Mouse (Mus musculus) right cerebral cortex, postnatal 36 days (tissue): ENCODE results near the gene Cth.

ENCODE experiments used
- DNase-seq, 2 experiments: peaks; one replicate each; pipeline ENCODE4 v3.0.0; 2022; ENCODE audit warnings: low spot score in 2 of 2, mixed read lengths in 1 of 2

The Cth gene

GRCm38 (mm10) chr3:157912155-157912554, 12.7 kb downstream of the Cth start:
- DNase-seq = no peak

- no peak for DNase-seq
These were observed 14.6 kb downstream of the Cth start for GRCm38 (mm10) chr3:157910262-157910661.

- DNase-seq = no peak
These were observed 16.7 kb downstream of the Cth start for GRCm38 (mm10) chr3:157908166-157908565.

- no peak for DNase-seq
These were observed 23.2 kb downstream of the Cth start for GRCm38 (mm10) chr3:157901721-157902120.

- no peak for DNase-seq
These were observed 24.9 kb downstream of the Cth start for GRCm38 (mm10) chr3:157899986-157900385.

- DNase-seq = no peak
These were observed 27.2 kb downstream of the Cth start for GRCm38 (mm10) chr3:157897645-157898044.

- no peak for DNase-seq
These were observed 33.1 kb downstream of the Cth start for GRCm38 (mm10) chr3:157891819-157892218.

- DNase-seq = peak; percentile 4 to 8
These were observed 40.7 kb downstream of the Cth start for GRCm38 (mm10) chr3:157884081-157884643.

GRCm38 (mm10) chr3:157883085-157883484, 41.8 kb downstream of the Cth start:
- no peak for DNase-seq

- DNase-seq = no peak
These were observed 42.9 kb downstream of the Cth start for GRCm38 (mm10) chr3:157881992-157882391.

GRCm38 (mm10) chr3:157880983-157881382, 43.9 kb downstream of the Cth start:
- DNase-seq = no peak

GRCm38 (mm10) chr3:157877847-157878246, 47.0 kb downstream of the Cth start:
- no peak for DNase-seq

GRCm38 (mm10) chr3:157876439-157877156, 48.3 kb downstream of the Cth start:
- DNase-seq = peak; percentile 25 to 26

- DNase-seq = no peak
These were observed 52.0 kb downstream of the Cth start for GRCm38 (mm10) chr3:157872897-157873296.

GRCm38 (mm10) chr3:157867836-157868235, 57.0 kb downstream of the Cth start:
- DNase-seq = no peak

GRCm38 (mm10) chr3:157866251-157866650, 58.6 kb downstream of the Cth start:
- DNase-seq = no peak

GRCm38 (mm10) chr3:157865848-157866247, 59.0 kb downstream of the Cth start:
- DNase-seq = no peak

- DNase-seq = no peak
These were observed 59.4 kb downstream of the Cth start for GRCm38 (mm10) chr3:157865431-157865830.

GRCm38 (mm10) chr3:157852806-157853205, 72.1 kb downstream of the Cth start:
- DNase-seq = no peak

GRCm38 (mm10) chr3:157848503-157848902, 76.4 kb downstream of the Cth start:
- no peak for DNase-seq

GRCm38 (mm10) chr3:157847338-157848284, 77.3 kb downstream of the Cth start:
- DNase-seq = no peak
